Mouse (Mus musculus) adrenal gland, postnatal 36 days (tissue): ENCODE results near the gene Cdc42se1. TPM values are rescaled to one million over a fixed set of nuclear protein-coding genes. Genes with fewer than 3 reads are reported as not detected.

Experiments
- DNase-seq, 2 experiments: peaks; one replicate each; pipeline ENCODE4 v3.0.0; 2021; ENCODE audit warnings: mixed read lengths in 1 of 2
- total RNA-seq, 2 experiments: library from RNA; stranded (reverse); gene quantifications; 2 replicates each; pipeline ENCODE4 v1.2.3; 2021

The Cdc42se1 gene
- total RNA-seq, 2 experiments from 2014 or later, result 86.9 to 94.8 TPM

DNA sequence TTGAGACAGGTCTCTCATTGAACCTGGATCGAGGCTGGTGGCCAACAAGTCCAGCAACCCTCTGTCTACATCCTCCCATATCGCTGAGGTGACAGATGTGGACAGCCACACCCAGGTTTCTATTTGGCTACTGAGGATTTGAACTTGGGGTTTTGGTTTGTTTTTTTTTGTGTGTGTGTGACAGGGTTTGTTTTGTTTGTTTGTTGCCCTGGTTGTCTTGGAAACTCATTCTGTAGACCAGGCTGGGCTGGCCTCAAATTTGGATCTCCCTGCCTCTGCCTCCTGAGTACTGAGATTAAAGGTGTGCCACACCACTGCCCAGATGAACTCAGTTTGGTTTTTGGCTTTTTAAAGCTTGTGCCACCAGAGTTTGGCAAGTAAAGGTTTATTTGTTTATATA lies 5.5 kb upstream of the Cdc42se1 start:
- DNase-seq, result no peak

DNA sequence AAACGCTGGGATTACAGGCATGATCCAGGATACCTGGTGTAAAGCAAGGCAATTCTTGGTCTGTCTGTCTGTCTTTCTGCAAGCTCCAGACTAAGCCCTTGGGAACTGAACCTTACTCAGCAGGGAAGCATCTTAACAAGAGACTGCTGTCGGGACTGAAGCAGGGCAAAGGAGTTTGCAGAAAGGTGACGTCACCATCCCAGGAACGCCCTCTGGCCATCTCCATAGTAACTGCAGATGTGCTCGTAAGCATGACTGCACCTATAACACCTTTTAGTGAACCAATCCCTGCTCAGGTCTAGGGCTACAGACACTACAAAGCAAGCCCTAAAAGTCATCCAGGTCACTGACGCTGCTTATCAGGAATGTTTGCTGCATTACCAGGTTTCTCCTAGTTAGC lies 4.2 kb upstream of the Cdc42se1 start:
- peak; percentile 50 to 57 for DNase-seq

DNA sequence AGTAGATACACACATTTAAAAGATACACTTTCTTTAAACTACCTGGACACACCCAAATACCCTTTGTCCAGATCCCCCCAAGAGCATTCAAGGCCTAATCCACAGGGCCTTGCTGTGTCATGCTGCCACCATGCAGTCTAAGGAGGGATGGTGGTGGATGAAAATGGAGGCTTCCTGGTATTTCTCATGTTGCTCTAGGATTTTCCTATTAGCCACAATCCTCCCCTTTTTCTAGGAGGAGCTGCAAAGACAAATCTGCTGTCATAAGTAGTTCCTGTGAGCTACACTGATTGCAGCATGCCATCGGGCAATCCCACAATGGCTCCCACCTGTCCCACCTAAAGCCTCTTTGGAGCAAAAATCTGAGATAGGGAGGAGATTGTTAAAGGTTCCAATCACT lies 1.3 kb upstream of the Cdc42se1 start:
- DNase-seq, result no peak

DNA sequence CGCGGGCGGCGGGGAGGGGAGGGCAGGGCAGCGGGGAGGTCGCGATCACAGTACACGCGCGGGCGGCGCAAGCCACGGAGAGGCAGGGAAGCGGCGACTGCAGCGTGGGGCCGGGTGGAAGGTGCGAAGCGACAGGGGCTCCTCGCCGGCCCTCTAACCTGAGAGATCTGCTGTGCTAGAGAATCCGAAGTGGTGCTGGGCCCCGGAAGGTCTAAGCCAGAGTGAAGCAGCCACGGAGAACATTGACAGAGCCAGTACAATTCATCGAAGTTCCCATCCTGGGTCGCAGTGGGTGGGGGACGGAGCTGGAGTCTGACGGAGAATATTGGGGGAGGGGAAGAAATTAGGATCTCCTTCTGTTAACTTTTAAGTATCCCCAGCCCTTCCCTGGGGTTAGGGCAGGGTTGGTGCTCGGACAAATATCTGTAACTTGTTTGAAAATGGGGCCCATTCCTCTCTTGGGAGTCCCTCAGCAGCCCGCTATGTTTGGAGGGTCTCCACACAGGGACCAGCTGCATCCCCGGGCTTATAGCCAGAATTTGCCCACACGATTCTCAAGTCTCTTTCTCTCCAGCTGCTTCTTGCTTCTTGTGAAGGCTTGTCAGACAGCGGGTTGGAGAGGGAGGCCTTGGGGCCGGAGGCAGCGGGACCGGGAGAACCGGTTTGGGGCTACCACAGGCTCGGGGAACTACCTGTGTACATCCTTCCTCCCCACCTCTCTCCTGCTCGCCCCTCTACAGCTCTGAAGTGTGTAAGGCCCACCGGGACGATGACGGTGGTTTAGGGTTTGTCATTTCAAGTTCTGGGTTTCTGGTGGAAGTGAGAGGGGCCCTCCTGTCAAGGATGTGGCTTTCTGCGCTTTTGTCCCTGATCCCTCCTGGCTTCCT lies 605 bp downstream of the Cdc42se1 start:
- peak; percentile 44 to 45 for DNase-seq

DNA sequence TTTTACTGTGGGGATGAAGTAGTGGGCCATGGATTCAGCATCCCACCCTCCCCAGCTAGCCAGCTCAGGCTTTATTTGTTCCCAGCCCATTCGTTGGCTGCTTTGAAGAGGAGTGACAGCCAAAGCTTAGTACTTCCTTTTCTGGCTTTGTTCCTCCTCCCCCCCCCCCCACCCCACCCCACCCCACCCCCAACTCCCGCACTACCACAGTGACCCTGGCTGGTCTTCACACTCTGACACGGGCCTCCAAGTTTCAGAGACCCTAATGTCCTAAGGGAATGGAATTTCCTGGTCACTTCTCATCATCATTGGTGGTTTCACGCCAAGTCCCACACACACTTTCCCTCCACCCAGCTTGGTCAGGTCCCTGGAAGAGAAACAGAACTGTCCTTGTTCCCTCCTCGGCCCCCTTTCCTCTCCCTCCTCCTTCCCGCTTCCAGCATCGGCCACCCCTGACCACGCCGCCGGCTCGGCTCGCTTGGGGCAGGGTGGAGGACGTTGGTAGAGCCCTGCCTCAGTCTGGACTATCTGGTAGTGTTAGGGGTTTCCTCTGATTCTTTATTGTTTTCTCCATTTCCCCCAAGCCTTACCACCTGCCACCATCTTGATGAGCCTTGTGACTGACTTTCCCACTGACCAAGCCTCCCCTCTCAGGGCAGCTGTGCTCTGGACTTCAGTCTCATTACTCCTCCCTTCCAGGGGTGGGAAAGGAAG lies 1.4 kb downstream of the Cdc42se1 start:
- DNase-seq, result peak; percentile 51 to 60

DNA sequence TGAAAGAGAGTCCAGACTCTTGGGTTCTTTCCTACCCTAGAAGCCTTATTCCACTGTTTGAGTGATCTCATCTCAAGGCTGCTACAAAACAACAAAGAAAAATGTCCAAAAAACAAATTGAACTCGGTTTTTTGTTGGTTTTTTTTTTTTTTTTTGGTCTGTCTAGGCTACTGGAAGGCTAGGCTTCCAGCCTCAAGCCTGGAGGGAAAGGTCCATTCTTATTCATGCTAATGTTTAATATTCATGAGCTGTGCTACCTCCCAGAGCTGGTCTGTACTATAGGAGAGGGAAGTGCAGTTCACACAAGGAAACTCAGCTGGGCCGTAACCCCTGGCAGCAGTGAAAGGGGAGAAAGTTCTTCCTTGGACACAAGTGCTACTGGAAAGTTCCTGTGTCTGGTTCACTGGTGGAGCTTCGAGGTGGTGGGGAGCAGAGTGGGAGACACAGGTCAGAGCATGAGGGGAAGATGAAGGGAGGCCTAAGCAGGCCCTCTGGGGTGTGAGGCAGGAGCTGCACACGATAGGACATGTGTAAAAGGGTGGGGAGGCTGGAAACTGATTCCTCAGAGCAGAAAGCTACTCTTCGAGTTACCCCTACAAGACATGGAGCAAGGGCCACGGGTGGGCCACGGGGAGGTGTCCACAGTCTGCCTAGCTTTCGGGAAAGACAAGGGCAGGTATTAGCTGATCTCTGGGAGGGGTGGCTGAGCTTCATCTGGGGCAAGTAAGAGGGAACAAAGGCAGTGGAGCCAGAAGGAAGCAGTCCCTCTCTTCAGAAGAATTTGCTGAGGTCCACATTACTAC lies 2.2 kb downstream of the Cdc42se1 start:
- DNase-seq, result peak in 1 of 2 experiments; percentile 35

DNA sequence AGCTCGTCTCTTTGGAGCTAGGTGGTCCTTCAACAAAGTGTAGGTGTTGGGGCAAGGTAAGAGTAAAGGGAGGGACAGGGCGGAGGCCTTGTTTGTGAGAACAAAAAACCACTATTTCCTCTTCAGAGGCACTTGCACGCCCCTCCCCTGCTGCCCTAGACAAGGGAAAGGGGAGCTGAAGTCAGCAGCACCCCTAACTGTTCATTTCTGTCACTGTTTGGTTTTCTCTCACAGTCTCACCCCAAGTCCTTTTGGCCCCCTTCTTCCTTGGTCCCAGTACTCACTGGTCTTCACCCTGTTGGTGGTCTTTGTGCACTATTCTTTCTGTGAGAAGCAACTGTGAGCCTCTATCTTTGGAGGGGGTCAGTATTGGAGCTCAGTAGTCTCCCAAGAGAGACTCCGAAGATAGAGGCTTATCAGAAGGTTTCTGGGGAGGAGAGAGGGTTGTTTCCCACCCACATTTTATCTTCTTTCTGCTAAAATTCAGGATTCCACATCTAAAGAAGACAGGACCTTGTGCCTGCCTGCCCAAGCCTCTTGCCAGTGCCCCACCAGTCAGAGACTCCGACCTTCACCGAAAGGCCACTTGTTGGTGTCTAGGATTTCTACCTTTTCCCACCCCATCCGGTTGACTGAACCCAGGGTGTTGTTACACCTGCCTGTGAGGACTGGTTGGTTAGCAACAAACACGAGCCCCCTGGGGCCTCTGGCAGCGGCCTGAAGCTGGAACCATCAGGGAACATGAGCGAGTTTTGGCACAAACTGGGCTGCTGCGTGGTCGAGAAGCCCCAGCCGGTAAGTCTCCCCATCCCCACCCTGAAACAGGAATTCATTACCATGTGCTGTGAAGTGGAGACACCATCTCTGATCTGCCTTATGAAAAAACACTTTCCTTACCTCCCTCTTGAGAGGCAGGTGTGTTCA lies 3.0 kb downstream of the Cdc42se1 start, which contains the start of gene Mllt11:
Gene Mllt11, minus strand, starts transcription at position 874 of the 924 bp plus-strand sequence.
- peak in 1 of 2 experiments; percentile 33 for DNase-seq

DNA sequence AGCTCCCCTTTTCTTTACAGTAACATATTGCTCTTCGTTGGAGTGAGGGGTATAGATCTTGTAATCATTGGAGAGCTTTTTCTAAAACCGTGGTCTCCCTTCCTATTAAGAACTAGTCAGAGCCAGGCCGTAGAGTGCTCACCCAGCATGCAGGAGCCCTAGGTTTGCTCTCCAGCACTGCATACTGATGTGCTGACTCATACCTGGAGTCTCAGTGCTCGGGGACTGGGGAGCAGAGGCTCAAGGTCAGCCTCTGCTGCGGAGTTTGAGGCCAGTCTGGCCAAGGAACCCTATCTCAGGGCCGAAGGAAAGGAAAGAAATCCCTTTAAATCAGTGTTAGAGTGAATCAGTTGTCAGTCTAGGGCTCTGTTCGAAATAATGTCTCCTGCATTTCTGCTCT lies 4.2 kb downstream of the Cdc42se1 start:
- peak; percentile 78 to 81 for DNase-seq

DNA sequence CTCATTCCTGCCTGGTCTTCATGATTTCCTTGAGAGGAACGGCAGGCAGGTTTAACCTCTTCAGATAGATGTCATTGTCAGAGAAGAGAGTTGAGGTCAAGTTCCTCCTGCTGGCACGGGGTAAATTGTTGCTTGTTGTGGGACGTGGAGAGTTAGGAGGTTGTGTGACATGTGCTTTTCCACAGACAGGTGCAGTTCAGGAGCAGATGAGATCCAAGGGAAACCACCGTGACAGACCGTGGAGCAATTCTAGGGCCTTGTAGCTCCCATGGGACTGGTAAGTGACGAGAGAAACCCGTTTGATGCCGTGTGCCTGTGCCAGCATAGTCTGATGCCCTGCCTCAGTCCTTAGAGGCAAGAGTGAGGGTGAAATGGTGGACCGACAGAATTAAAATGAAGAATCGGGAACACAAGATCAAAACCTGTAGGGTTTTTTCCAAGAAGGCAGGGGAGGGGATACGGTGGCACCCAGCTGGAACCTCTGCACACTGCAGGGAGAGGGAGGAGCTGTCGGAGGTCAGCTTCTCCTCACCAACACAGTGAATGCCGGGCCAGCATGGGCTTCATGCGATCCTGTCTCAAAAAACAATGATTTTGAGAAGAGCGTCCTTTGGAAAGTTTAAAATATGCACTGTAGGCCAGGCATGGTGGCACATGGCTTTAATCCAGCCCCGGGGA lies 4.9 kb downstream of the Cdc42se1 start:
- no peak for DNase-seq

DNA sequence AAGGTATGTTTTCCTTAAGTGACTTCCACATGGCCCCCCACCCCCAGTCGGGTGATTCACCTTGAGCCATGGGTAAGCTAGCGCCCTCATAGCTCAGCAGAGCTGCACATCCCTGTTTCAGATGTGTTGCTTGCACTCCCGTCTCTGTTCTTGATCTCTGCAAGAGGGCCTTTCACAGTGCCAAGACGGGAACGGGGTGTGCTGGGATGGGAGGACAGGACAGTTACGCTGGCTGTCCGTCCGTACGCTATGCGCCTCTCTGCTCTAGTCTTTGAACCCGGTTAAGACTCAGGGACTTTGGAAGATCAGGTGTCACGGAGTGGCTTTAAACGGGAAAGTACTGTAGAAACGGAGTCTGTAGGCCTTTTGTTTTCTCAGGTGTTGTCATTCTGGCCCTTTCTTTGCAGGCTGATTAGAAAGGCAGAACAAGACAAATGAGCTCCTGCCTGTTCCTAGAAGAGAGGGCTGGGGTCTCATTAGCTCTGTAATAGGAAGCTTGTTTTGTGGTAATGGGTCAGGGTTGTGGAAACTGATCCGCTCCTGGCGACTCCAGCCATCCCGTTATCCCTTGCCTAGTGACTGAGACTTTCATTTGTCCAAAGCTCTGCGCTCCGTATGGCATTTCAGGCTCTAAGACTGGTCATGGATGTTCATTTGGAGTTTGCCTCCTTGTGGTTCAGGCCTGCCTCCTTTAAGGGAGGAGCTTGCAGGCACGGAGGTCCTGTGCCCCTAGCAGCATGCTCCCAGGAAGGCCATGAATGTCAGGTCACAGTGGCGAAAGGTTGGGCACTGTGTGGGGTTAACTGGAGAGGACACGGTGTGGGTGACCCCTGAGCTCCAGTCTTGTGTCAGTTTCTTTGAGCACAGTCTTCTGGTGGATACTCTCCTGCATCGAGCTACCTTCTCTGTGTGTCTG lies 7.1 kb downstream of the Cdc42se1 start:
- no peak for DNase-seq

DNA sequence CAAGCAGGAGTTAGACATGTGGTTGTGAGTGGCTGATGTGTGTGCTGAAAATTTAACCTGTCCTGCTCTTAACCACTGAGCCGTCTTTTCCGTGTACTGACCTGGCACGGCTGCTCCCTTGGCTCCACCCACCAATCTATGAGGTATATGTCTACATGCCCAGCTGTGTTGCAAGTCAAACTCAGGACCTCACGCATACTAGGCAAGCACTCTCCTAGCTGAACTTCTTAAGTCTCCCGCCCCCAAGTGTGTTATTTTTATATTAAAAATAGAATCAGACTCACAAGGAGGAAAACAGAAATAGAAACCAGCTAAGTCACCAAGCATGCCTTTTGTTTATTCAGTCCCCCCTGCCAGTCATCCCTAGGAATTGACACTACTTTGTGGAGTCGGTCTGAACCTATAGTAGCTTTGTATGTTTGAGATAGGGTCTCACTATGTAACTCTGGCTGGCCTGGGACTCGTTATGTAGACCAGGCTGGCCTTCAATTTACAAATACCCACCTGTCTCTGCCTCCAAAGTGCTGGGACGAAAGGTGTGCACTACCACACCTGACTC lies 9.1 kb downstream of the Cdc42se1 start:
- DNase-seq, result no peak

DNA sequence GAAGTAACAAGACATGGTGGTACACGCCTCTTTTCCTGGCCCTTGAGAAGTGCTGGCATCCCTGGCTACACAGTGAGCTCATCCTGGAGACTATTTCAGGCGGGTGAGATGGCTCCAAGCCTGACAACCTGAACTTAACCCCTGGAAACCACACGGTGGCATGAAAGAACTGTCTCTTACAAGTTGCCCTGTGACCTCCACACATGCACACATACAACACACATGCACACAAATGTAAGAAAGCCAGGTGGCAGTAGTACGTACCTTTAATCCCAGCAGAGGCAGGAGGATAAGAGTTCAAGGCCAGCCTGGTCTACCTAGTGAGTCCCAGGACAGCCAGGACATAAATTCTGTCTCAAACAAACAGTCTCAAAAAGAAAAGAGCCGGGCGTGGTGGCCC lies 10.5 kb downstream of the Cdc42se1 start:
- no peak for DNase-seq

DNA sequence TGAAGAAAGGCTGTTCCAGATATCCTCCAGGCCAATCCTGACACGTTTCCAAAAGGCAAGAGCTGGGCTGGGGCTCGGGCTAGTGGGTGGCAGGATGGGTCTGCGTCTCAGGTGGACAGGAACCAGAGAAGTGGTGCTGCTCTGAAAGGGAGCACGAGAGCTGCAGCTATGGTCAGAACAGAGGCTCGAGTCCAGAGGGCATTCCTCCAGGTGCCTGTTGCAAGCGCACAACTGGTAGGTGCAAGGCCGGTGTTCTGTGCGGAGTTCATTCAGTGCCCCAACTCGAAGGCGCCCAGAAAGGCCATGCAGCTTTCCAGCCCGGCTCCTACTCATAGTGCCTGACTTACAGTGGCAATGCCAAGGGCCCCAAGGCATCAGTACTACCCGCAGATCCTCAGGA lies 11.4 kb downstream of the Cdc42se1 start:
- no peak for DNase-seq

DNA sequence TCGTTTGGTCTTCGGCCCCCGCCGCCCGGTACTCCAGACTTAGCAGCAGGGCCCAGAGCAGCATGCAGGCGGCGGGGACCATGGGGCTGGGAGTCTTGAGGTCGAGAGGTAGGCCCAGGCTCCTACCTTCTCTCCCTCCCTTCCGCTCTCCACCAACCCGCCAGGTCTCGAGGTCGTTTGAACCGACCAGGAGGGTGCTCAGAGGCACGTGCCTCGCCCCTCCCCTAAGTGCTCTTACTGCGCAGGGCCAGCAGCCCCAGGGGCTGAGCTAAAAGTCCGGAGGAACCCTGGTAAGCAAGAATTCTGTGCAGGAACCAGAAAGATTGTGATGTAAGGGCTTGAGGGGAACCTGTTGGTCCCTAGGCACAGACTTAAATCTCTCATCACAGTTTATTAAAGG lies 12.4 kb downstream of the Cdc42se1 start:
- no peak for DNase-seq

DNA sequence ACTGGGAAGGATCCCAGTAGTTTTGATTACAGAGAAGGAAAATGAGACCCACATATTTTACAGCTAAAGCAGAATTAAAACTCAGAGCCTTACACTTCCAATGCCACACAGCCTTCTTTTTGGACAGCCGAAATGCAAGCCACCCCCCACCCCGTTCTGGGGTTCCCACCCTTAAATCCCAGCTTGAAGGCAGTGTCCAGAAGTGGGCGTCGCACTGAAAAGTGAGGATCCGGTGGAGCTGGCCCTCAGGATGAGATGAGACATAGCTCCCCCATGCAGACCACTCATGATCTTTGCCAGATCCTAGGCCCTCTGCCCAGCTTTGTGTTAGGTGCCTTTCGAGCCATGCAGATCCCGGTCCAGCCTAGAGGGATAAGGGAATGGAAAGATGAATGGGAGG lies 13.0 kb downstream of the Cdc42se1 start, which contains the start of gene Gm128:
Gene Gm128, minus strand, starts transcription at position 101 of the 400 bp plus-strand sequence.
- DNase-seq, result no peak

DNA sequence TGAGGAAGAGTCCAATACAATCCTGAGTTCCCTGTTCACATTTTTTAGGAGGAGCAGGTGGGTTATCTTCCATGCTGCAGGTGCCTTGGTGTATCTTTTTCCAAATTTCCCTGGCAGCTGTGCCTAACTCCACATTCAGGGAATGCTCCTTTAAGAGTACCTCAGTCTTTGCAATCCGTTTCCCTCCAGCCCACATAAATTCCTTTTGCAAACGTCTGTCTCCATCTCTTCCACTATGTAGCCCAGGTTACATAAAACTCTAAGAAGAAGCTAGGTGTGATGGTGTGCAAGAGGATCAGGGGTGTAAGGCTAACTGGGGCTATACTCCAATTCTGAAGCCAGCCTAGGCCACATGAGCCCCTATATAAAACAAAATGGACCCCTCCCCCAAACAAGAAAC lies 14.6 kb downstream of the Cdc42se1 start:
- no peak for DNase-seq

DNA sequence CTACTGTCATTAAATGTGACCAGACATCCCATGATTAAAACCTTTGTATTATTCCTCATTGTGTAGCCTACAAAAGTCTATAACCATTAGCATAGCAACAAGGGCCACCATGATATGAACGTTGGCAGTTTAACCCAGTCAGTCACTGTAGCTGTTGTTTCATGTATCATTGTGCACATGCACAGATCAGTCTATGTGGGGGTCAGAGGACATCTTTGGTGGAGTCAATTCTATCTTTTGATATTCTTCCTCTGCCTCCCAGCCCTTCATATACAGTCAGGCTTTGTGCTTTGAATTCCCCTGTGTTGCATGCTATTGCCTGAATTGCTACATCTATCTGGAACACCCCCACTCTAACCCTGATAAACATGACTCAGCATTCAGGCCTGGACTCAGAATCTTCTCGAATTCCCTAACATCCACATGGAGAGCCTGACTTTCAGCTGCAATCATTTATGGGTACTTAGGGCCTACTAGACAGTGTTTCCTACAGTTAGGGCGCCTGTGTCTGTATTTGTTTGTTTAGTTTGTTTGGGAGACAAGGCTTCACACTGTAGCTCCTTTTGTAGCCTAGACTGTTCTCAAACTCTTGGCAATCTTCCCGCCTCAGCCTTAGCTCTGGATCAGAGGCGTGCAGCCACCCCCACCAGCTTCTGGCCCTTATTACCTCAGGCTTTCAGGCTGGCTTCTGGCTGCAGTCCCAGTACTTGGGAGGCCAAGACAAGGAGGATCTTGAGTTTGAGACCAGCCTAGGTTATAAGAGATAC lies 18.1 kb downstream of the Cdc42se1 start:
- DNase-seq, result peak; percentile 61 to 68

DNA sequence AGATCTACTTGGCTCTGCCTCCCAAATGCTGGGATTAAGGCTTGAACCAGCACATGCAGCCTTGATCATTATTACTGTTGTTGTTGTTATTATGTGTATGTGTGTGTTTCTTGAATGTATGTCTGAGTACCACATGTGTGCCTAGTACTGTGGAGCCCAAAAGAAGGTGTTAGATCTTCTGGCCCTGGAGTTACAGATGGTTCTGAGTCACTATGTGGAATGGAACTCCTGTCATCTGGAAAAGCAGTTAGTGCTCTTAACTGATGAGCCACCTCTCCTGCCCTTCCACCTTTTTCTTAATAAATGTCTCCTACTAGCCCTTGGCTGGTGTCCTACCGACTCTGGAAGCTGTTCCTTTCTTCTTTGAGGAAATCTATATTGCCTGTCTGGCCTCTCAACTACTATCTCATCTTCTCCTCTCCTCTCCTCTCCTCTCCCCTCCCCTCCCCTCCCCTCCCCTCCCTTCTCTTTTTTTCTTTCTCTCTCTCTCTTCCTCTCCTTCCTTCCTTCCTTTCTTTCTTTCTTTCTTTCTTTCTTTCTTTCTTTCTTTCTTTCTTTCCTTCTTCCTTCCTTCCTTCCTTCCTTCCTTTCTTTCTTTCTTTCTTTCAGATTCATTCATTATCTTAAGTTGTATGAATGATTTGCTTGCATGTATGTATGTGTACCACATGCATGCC lies 19.3 kb downstream of the Cdc42se1 start:
- DNase-seq, result no peak
